Mouse (Mus musculus) activated CD4-positive, CD25-positive, alpha-beta regulatory T cell, adult 9 weeks (primary cell): Measurements from ENCODE around the gene Mapk8. TPM values are rescaled to one million over a fixed set of nuclear protein-coding genes. Genes with fewer than 3 reads are reported as not detected.

Experiments
- polyA plus RNA-seq: library from polyadenylated mRNA; unstranded; fragments of 100-300 nt; shearing (Covaris generic); gene quantifications from one replicate; pipeline ENCODE4 v1.2.1, GENCODE M21; 2017

Gene Mapk8
- polyA plus RNA-seq = 7.4 TPM

GRCm38 (mm10) chr14:33447027-33447569 lies at the start of gene Mapk8:
Gene Mapk8 (minus strand): TSS chr14:33447158.

GRCm38 (mm10) chr14:33471331-33471730 lies 24.4 kb upstream of the Mapk8 start, which contains the start of gene Frmpd2:
Gene Frmpd2 (plus strand): TSS chr14:33471696.

Other genes starting within 250 kb of the Mapk8 start
- 0.66 TPM for gene Arhgap22, start 233.1 kb downstream of the Mapk8 start, polyA plus RNA-seq
- gene Frmpd2, start 24.5 kb upstream of the Mapk8 start, polyA plus RNA-seq = not detected
- not detected for gene Ptpn20, start 142.0 kb upstream of the Mapk8 start, polyA plus RNA-seq